Mouse (Mus musculus) ES-E14 (cell line): ENCODE results near the gene Plppr1.

ENCODE experiments used
- CHD2 ChIP-seq: IDR thresholded peaks from 2 replicates; pipeline ENCODE4 v1.6.1; 2014; ENCODE audit warnings: mild to moderate bottlenecking, low read depth, low read length, inconsistent platforms
- HCFC1 ChIP-seq: IDR thresholded peaks from 2 replicates; pipeline ENCODE4 v1.6.1; 2012; ENCODE audit warnings: low read length, inconsistent platforms, borderline replicate concordance; ENCODE audit not compliant: insufficient read depth

DNA sequence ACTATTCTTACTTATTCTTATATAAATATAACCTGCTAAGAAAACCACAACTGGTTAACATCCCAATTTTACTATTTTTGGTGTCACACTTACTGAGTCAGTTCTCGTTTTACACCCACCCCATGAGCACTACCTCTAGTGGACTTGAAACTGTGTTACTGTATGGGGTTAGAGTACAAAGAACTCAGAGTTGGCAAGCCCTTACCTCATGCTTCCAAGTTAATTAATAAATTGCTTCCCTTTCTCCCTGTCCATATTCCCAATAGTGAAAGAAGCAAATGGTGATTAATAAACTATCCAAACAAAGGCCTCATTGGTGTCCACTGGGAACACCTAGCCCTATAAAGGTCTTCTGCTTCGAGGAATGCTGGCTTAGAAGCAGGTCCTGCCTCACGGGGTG, 107.3 kb downstream of the Plppr1 start:
- TF ChIP-seq HCFC1 (no peak), CHD2 (no peak)
